Mouse (Mus musculus): ENCODE results near the gene Exd1.
A peak's percentile ranks its signal among the peaks of the same experiment; 100 is the strongest.

- TF ChIP-seq POLR2A (IDR thresholded peaks at IDR 0.05; ENCODE audit: control insufficient read depth, extremely low read depth, insufficient read depth, low read length, poor library complexity) (peak; percentile 90), CTCF (IDR thresholded peaks at IDR 0.05; ENCODE audit: borderline replicate concordance, control insufficient read depth, extremely low read depth, insufficient read depth, low read length, poor library complexity) (peak; percentile 11; the same call in 1 of the 2 replicates)
These were observed 46.9 kb upstream of the Exd1 start for GRCm38 (mm10) chr2:119594113-119594981.

All from thymus, adult 2 months (tissue).